Mouse (Mus musculus): Measurements from ENCODE around the gene Cfdp1. TPM values are rescaled to one million over a fixed set of nuclear protein-coding genes. Genes with fewer than 3 reads are reported as not detected.

Cfdp1 gene
- polyA plus RNA-seq, 1 experiment from 2014 or later: 117 TPM

DNA sequence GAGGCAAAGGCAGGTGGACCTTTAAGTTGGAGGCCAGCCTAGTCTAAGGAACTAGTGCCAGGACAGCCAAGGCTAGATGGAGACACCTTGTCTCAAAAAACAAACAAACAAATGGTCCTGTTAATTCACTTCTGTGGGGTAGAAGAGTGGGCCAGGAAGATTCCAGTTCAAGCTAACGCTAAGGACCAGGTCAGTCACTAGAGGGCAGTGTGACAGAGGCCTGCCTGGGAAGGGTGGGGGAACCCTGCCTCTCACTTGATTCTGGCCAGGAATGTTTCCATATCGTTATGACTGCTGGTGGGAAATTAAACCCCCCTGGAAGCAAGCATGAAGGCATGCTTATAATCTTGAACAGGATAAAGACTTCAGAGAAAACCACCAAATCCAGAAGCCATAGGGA lies 27.5 kb upstream of the Cfdp1 start:
- no peaks in the 10 kb centered on the region for H3K27me3 ChIP-seq
- no peak for ATAC-seq (replicated peaks; ENCODE audit: insufficient number of reproducible peaks, insufficient read depth, low FRiP score, low read depth)

GRCm38 (mm10) chr8:111877711-111878110 lies 23.6 kb upstream of the Cfdp1 start:
- no peak overlapping the region for H3K4me3 ChIP-seq
- WGBS: 66% methylated on average over 9 of the region's 9 CpGs
- H3K27me3 ChIP-seq: no peaks in the 10 kb centered on the region
- no peak overlapping the region for H3K4me2 ChIP-seq
- H3K36me3 ChIP-seq: no peaks in the 10 kb centered on the region
- no peak overlapping the region for H3K9ac ChIP-seq
- no peak for ATAC-seq (replicated peaks; ENCODE audit: insufficient number of reproducible peaks, insufficient read depth, low FRiP score, low read depth)
- 0 out of 2 replicates have a peak, but pooled peaks cover 3% of the 10 kb centered on the region for H3K4me1 ChIP-seq (replicated peaks)
- no peaks in the 10 kb centered on the region for H3K9me3 ChIP-seq (replicated peaks)
- no peak overlapping the region for H3K27ac ChIP-seq

More for the DNA sequence above, 27.5 kb upstream of the Cfdp1 start:
- no peak overlapping the region for H3K4me2 ChIP-seq
- H3K9ac ChIP-seq: no peak overlapping the region
- H3K36me3 ChIP-seq: no peaks in the 10 kb centered on the region
- no peak overlapping the region for H3K4me3 ChIP-seq
- no peak overlapping the region for H3K27ac ChIP-seq
- H3K9me3 ChIP-seq (replicated peaks): no peaks in the 10 kb centered on the region
- 4% methylated on average over 2 of the region's 2 CpGs for WGBS
- H3K4me1 ChIP-seq (replicated peaks): no peaks in the 10 kb centered on the region

- Histone ChIP-seq H3K4me1 (replicated peaks) (0 out of 2 replicates have a peak, but pooled peaks cover 3% of the 10 kb centered on the region), H3K4me2 (peak within 1 kb of the TSS; percentile 83), H3K36me3 (no peaks in the 10 kb centered on the region), H3K9me3 (replicated peaks) (no peaks in the 10 kb centered on the region), H3K9ac (peak within 1 kb of the TSS; percentile 76), H3K27me3 (no peaks in the 10 kb centered on the region), H3K27ac (peak within 1 kb of the TSS; percentile 87), H3K4me3 (peak within 1 kb of the TSS; percentile 90)
- WGBS: under 1% methylated on average over 45 of the region's 53 CpGs
- ATAC-seq (replicated peaks; ENCODE audit: insufficient number of reproducible peaks, insufficient read depth, low FRiP score, low read depth): peak; percentile 97
Observed at GRCm38 (mm10) chr8:111876355-111876948, 22.4 kb upstream of the Cfdp1 start, which contains the start of gene Tmem170. Gene Tmem170, minus strand, starts transcription at chr8:111876750.

DNA sequence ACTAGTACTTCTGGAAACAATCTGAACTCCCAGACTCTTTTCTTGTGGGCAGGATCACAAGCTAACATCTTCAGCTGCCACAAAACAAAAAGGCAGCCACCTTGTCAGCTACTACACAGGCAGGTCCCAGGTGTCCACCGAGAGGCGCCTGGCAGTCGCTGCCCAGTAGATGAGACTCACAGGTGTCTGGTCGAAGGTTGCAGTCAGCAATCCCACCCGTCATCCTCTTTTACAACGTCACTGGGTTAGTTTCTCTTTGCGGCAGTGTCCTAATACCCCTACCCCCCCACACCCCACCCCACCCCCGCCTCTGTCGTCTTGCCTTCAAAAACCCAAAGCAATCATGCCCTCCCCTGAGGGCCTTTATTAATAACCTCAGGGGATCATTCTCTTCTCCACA lies 21.7 kb upstream of the Cfdp1 start:
- Histone ChIP-seq H3K9ac (peak overlapping the region; percentile 76), H3K27ac (peak overlapping the region; percentile 87), H3K9me3 (replicated peaks) (no peaks in the 10 kb centered on the region), H3K4me2 (peak overlapping the region; percentile 83), H3K4me3 (peak overlapping the region; percentile 90), H3K4me1 (replicated peaks) (0 out of 2 replicates have a peak, but pooled peaks cover 3% of the 10 kb centered on the region), H3K36me3 (no peaks in the 10 kb centered on the region), H3K27me3 (no peaks in the 10 kb centered on the region)
- 14% methylated on average over 9 of the region's 9 CpGs for WGBS
- ATAC-seq (replicated peaks; ENCODE audit: insufficient number of reproducible peaks, insufficient read depth, low FRiP score, low read depth): no peak

GRCm38 (mm10) chr8:111871278-111871677 lies 17.2 kb upstream of the Cfdp1 start:
- Histone ChIP-seq H3K4me2 (no peak overlapping the region), H3K27ac (no peak overlapping the region), H3K9ac (no peak overlapping the region), H3K4me1 (replicated peaks) (0 out of 2 replicates have a peak, but pooled peaks cover 3% of the 10 kb centered on the region), H3K36me3 (no peaks in the 10 kb centered on the region), H3K9me3 (replicated peaks) (no peaks in the 10 kb centered on the region), H3K4me3 (no peak overlapping the region), H3K27me3 (no peaks in the 10 kb centered on the region)
- WGBS: 86% methylated on average over 3 of the region's 3 CpGs
- ATAC-seq (replicated peaks; ENCODE audit: insufficient number of reproducible peaks, insufficient read depth, low FRiP score, low read depth): no peak

DNA sequence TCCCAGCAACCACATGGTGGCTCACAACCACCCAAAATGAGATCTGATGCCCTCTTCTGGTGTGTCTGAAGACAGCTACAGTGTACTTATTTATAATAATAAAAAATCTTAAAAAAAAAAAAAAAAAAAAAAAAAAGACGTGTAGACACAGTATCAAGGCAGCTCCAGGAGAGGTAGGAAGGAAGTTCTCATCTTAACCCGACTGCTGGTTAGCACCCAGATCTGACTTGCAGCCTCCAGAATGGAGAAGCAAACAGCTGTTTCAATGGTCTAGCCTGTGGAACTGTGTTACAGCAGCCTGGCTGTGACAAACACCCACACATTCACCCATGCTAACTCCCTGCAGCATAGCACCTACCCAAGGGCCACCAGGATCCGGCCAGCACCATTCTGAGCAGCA lies 16.3 kb upstream of the Cfdp1 start:
- Histone ChIP-seq H3K36me3 (peaks cover 7% of the 10 kb centered on the region), H3K4me1 (replicated peaks) (no peaks in the 10 kb centered on the region), H3K9ac (no peak overlapping the region), H3K9me3 (replicated peaks) (no peaks in the 10 kb centered on the region), H3K4me3 (no peak overlapping the region), H3K27me3 (no peaks in the 10 kb centered on the region), H3K4me2 (no peak overlapping the region), H3K27ac (no peak overlapping the region)
- 76% methylated on average over 2 of the region's 3 CpGs for WGBS
- ATAC-seq (replicated peaks; ENCODE audit: insufficient number of reproducible peaks, insufficient read depth, low FRiP score, low read depth): no peak

DNA sequence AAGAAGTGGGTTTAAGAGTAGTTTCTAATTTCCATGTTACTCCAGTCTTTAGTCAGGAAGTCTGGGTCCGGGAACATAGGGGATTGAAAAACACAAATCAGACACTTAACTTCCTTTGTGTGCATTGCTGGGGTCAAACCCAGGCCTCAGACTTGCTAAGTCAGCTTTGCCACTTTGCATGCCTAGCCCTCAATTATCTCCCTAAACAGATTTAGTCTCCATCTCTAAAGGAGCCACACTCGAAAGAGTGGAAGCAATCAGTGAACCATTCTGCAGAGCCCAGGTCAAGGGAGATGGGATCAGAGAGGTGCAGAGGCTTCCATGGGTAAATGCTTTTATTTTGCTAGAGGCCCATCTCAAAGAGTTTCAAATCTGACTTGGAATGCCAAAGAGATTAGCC lies 14.6 kb upstream of the Cfdp1 start:
- 55% methylated on average over 2 of the region's 2 CpGs for WGBS
- Histone ChIP-seq H3K27ac (no peak overlapping the region), H3K4me2 (no peak overlapping the region)

GRCm38 (mm10) chr8:111865857-111866256 lies 11.8 kb upstream of the Cfdp1 start:
- Histone ChIP-seq H3K4me3 (no peak overlapping the region), H3K9ac (no peak overlapping the region), H3K4me2 (no peak overlapping the region), H3K36me3 (peaks cover 10% of the 10 kb centered on the region), H3K27me3 (no peaks in the 10 kb centered on the region), H3K27ac (no peak overlapping the region), H3K4me1 (replicated peaks) (no peaks in the 10 kb centered on the region), H3K9me3 (replicated peaks) (no peaks in the 10 kb centered on the region)
- ATAC-seq (replicated peaks; ENCODE audit: insufficient number of reproducible peaks, insufficient read depth, low FRiP score, low read depth): no peak
- WGBS: 73% methylated on average over 6 of the region's 6 CpGs

More for the DNA sequence above, 14.6 kb upstream of the Cfdp1 start:
- Histone ChIP-seq H3K27me3 (no peaks in the 10 kb centered on the region), H3K4me1 (replicated peaks) (no peaks in the 10 kb centered on the region), H3K9ac (no peak overlapping the region), H3K4me3 (no peak overlapping the region), H3K36me3 (peaks cover 10% of the 10 kb centered on the region), H3K9me3 (replicated peaks) (no peaks in the 10 kb centered on the region)
- no peak for ATAC-seq (replicated peaks; ENCODE audit: insufficient number of reproducible peaks, insufficient read depth, low FRiP score, low read depth)

DNA sequence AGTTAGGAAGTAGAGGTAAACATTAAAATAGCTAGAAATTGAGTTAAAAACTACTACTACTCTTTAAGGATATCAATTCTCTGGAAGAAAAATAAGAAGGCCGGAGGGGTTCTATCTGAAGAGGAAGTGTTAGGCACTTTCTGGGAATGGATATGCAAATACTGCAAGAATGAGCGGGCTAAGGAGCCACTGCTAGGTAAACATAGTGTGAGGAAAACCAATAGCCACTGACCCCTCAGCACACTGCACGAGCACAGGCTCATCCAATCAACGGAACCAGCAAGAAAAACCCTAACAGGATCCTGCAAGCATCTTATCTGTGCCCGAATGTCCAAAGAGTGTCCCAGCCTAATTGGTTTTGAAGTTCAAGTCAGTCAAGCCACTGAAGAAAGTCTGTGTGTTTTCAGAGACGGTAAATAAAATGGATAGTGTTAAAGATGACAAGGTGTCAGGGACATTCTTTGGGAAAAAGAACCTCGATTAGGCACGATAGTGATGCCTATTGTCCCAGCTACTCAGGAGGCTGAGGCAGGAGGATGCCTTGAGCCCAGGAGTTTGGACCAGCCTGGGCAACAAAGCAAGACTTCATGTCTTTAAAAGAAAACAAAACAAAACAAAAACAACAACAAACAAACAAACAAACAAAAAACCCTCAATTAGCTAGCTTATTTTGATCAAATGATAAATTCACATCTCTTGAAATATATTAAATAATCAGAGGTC lies 11.2 kb upstream of the Cfdp1 start:
- 83% methylated on average over 8 of the region's 8 CpGs for WGBS
- no peak overlapping the region for H3K9ac ChIP-seq
- H3K4me1 ChIP-seq (replicated peaks): no peaks in the 10 kb centered on the region
- no peak overlapping the region for H3K4me2 ChIP-seq
- H3K4me3 ChIP-seq: no peak overlapping the region
- no peak overlapping the region for H3K27ac ChIP-seq
- H3K36me3 ChIP-seq: peaks cover 10% of the 10 kb centered on the region
- ATAC-seq (replicated peaks; ENCODE audit: insufficient number of reproducible peaks, insufficient read depth, low FRiP score, low read depth): no peak
- no peaks in the 10 kb centered on the region for H3K9me3 ChIP-seq (replicated peaks)
- H3K27me3 ChIP-seq: no peaks in the 10 kb centered on the region

- Histone ChIP-seq H3K4me1 (replicated peaks) (no peaks in the 10 kb centered on the region), H3K9me3 (replicated peaks) (no peaks in the 10 kb centered on the region), H3K27me3 (no peaks in the 10 kb centered on the region), H3K9ac (no peak overlapping the region), H3K4me2 (no peak overlapping the region), H3K4me3 (no peak overlapping the region), H3K36me3 (peaks cover 10% of the 10 kb centered on the region), H3K27ac (no peak overlapping the region)
- no peak for ATAC-seq (replicated peaks; ENCODE audit: insufficient number of reproducible peaks, insufficient read depth, low FRiP score, low read depth)
- WGBS: 85% methylated on average over 8 of the region's 8 CpGs
Observed at GRCm38 (mm10) chr8:111864648-111865047, 10.6 kb upstream of the Cfdp1 start.

DNA sequence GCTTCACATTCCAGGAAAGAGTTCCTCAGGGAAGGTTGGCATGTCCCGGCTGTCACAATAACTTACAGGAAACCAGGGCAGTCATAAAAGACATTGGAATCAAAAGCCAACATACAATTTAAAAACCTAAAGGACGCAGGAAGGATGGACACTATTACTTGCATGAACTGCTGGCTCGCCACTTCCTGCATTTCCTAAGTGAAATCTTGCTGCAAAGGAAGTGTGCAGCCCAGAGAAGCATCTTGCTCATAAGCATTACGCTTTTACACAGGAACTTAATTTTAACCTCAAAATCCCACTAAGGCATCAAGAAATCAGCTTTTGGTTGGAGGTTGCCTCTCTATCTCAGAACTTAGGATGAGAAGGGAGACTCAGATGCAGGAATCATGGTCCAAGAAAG lies 9.2 kb upstream of the Cfdp1 start:
- no peaks in the 10 kb centered on the region for H3K4me1 ChIP-seq (replicated peaks)
- H3K4me3 ChIP-seq: no peak overlapping the region
- peaks cover 10% of the 10 kb centered on the region for H3K36me3 ChIP-seq
- ATAC-seq (replicated peaks; ENCODE audit: insufficient number of reproducible peaks, insufficient read depth, low FRiP score, low read depth): no peak
- no peak overlapping the region for H3K27ac ChIP-seq
- H3K9ac ChIP-seq: no peak overlapping the region
- no peak overlapping the region for H3K4me2 ChIP-seq
- H3K9me3 ChIP-seq (replicated peaks): no peaks in the 10 kb centered on the region
- H3K27me3 ChIP-seq: no peaks in the 10 kb centered on the region
- WGBS: 76% methylated on average over 4 of the region's 4 CpGs

DNA sequence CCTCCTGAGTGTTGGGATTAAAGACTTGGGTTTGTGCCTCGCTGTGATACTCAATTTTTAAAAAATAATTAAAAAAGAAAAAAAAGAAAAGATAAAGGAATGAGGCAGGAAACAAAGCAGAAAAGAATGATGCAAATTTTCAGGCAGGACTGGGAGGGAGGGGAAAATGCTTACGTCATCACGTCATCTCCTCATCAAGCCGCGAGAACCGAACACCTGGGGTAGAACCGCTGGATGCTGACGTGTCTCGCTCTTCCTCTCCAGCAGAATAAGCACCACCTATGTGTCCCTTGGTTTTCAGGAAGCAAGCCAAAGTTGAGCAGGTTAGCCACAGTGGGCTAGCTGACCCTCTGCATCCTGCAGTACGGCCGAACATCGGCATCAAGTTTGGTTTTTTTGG lies 1.9 kb upstream of the Cfdp1 start:
- Histone ChIP-seq H3K36me3 (no peaks in the 10 kb centered on the region), H3K4me3 (no peak overlapping the region), H3K4me2 (no peak overlapping the region), H3K9ac (no peak overlapping the region), H3K27me3 (no peaks in the 10 kb centered on the region), H3K9me3 (replicated peaks) (no peaks in the 10 kb centered on the region), H3K27ac (no peak overlapping the region), H3K4me1 (replicated peaks) (peaks cover 19% of the 10 kb centered on the region)
- 84% methylated on average over 12 of the region's 12 CpGs for WGBS
- ATAC-seq (replicated peaks; ENCODE audit: insufficient number of reproducible peaks, insufficient read depth, low FRiP score, low read depth): no peak

All from heart, embryonic 15.5 days (tissue).